Mouse (Mus musculus) neural tube, postnatal 0 days (tissue): ENCODE measurements around the gene Cpxm2. TPM values are rescaled to one million over a fixed set of nuclear protein-coding genes. Genes with fewer than 3 reads are reported as not detected.

ENCODE experiments used
- polyA plus RNA-seq: library from polyadenylated mRNA; unstranded; fragments of >200 nt; fragmentation: Nextera tagmentation; extraction: Ambion mirVana; gene quantifications from 2 replicates; pipeline ENCODE4 v1.2.1, GENCODE M21; 2015

Cpxm2 gene
- polyA plus RNA-seq = 2.1 and 3.3 TPM in 2 replicates

GRCm38 (mm10) chr7:132154368-132154961 is at the start of gene Cpxm2:
Gene Cpxm2, minus strand, starts transcription at chr7:132154739.

Other genes with a start within 250 kb of the Cpxm2 start
- 2.2 and 2.6 TPM in 2 replicates for gene Gpr26, start 188.3 kb downstream of the Cpxm2 start, polyA plus RNA-seq
- 12.6 and 13.5 TPM in 2 replicates for gene Chst15, start 162.5 kb upstream of the Cpxm2 start, polyA plus RNA-seq